Mouse (Mus musculus): Measurements from ENCODE around the gene Nudt22. TPM values are rescaled to one million over a fixed set of nuclear protein-coding genes. Genes with fewer than 3 reads are reported as not detected.

The Nudt22 gene
- total RNA-seq, 1 experiment from 2014 or later, result 24.5 TPM

DNA sequence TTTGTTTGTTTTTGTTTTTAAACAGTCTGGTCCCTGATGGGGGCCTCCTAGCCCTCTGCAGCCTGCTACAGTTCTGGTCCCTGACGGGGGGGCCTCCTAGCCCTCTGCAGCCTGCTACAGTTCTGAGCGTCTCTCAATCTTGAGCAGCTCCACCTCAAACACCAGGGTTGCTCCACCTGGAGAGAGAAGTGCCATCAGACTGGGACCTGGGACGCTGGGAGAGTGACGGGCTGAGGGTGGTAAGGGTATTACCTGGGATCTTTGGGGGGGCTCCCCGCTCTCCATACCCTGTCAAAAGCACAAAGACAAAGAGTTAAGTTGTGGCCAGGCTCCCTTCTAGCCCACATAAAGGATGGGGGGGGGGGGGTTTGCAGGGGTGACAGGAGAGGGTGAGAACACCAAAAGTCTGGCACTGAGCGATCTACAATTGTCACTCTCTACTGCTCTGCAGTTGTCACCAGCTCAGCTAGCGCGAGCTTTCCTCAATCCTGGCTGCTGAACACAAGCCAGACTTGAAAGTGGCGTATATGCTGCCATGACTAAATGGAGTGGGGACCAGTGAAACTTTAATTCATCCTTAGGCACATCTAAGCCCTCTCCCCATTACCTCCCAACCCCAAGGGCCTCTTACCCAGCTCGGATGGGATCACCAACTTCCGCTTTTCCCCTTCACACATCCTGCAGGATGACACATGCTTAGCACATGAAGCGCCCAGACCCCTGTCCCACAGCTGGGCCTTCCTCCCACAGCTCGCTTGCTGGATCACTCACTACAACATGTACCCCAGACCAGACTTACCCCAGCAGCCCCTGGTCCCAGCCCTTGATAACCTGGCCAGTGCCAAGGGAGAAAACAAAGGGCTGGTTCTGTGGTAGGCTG is 17.9 kb downstream of the Nudt22 start:
- no peak for DNase-seq

GRCm38 (mm10) chr19:6975537-6976521 is 20.1 kb downstream of the Nudt22 start, which contains the start of gene Plcb3:
Gene Plcb3 (minus strand): TSS chr19:6976470.
- DNase-seq, result peak; percentile 91

DNA sequence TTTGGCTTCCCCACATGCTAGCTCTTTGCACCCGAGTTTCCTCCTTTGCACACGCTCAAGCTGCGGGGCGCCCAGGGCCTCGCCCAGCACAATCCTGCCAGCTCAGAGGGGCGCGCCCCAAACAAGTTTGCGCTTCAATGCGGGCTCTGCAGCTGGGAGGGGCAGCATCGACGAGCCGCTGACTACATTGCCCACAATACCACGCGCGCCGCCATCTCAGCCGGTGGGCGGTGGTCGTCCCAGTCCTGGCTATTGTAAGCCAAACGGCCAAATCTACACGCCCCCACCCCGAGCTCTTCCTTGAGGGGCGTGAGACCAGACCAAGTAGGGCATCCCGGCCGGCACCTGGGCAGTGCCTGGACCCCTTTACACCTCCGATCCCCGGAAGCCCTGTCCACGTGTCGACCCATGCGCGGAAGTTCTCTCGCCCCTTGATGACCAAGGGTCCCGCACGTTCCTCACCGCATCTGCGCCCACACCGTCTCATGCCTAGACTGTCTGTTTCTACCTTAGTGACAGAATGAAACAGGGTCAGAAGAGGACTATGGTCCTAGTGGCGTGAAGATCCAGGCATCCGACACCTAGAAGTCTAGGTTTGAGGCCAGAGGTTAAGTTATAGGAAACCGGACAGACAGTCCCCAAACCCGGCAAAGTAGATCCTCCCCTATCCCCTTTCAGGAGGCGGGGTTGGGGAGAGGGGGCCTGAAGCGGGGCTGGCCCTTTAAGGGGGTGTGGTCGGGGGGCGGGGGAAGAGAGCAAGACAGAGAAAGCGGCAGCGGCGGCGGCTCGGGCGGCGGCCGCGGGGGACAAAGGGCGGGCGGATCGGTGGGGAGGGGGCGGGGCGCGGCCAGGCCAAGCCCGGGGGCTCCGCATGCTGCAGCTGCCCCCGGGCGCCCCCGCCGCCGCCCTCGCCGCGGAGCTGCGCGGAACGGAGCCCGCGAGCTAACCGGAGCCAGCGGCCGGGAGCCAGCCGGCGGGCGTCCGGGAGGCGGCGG is 21.4 kb downstream of the Nudt22 start, which contains the start of gene Ppp1r14b:
TSS of gene Ppp1r14b (plus strand) at position 758 of the 995 bp plus-strand sequence.
- DNase-seq, result peak; percentile 93

GRCm38 (mm10) chr19:6973581-6974190 is 22.2 kb downstream of the Nudt22 start:
- DNase-seq, result no peak

GRCm38 (mm10) chr19:6972247-6972917 is 23.5 kb downstream of the Nudt22 start:
- DNase-seq, result no peak

DNA sequence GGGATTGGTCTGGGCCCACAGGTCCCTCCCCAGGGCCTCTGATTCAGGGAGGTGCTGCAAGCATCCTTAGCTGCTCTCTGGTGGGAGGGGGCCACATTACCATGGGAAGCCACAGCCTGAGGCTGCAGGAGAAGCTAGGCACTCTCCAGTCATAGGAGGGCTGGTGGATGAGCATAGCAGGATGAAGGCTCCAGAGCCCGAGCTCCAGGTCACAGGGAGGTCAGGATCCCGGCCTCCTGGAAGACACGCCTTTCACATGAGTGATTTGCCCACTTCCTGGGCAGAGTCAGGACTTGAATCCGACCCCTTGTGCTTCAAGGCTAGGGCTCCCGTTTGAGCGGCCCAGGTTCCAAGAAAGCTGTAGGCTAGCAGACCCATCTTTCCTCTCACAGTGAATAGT is 24.3 kb downstream of the Nudt22 start:
- DNase-seq, result no peak

DNA sequence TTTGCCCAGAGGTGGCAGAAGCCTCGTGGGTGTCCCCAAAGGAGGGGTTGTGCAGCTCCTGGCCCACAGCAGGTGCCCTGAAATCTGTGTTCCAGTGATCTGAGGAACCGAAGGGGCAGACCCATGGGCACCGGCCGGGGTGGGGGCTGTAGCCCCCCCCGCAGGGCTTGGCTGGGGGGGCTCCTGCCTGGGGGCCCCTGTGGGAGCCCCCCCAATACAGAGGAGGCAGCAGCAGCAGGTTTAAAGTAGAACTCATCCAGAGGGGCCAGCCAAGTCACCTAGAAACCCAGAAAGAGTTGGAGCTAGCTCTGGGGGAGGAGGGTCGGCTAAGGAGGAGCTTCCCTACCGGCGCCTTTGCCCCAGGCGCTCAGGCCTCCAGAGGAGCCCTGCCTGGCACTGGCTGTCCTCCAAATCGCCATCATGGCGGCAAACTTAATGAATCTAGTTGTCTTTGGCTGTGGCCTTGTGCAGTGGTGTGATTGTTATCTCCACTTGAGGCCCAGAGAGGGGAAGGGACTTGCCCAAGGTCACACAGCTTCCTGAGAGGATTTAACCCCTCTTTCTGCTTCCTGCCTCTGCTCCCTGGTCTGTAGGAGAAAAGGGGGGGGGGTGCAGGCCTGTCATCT is 25.3 kb downstream of the Nudt22 start:
- DNase-seq, result peak; percentile 83

GRCm38 (mm10) chr19:6969665-6970381 is 26.1 kb downstream of the Nudt22 start:
- peak; percentile 90 for DNase-seq

GRCm38 (mm10) chr19:6969291-6969664 is 26.6 kb downstream of the Nudt22 start:
- no peak for DNase-seq

GRCm38 (mm10) chr19:6968491-6969271 is 27.2 kb downstream of the Nudt22 start:
- DNase-seq, result peak; percentile 57

DNA sequence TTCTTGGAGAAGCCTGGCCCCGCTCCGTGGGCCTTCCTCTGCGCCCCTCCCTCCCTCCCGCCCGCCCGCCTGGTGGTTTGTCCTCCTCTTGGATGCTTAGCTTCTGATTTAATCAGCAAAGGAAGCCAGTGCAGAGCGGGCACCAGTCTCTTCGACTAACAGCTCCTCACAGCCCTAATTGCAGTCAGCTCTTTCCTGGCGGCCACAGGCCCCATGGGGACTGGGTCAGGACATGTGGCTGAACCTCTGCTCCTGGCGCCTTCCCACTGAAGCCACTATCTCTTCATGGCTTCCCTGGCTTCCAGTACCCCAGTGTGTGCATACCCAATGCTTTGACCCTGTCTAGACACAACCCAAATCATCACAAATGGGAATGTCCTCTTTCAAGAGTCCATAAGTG is 39.5 kb downstream of the Nudt22 start:
- peak; percentile 61 for DNase-seq

DNA sequence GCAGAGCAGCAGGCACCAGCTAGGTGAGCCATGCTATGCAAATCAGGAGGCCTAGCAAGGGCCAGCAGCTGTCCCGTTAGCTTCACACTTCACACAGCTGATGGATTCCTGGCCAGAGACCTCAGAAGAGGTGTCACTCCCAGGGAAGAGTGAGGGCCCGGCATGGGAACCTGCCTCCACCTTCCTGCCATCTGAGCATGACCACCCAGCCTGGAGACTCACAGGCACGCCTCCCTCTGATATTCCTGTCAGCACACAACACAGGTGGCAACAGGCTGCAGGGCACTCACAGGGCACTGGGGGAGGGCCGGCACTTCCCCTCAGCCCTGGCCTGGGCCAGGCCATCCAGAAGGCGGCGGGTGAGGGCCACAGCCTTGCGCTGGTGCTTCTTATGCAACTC is 40.5 kb downstream of the Nudt22 start:
- no peak for DNase-seq

DNA sequence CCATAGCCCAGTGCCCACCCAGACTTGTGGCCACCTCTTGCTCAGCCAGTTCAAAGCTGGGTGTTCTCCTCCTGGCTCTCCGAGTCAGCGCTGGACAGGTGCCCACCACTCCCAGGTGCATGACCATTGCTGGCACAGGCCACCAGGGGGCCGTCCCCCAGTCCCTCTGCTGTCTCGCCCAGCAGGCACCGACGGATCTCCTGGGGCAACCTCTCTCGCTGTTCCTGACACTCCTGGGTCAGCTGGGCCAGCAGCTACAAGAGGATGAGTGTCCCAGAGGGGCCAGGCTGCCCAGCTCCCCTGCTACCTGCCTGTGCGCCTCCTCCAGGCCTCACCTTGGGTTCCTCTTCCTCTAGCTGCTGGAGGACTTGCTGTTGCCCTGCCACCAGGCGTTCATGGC is 41.9 kb downstream of the Nudt22 start:
- peak; percentile 77 for DNase-seq

GRCm38 (mm10) chr19:6952712-6953037 is 43.2 kb downstream of the Nudt22 start:
- peak; percentile 85 for DNase-seq

GRCm38 (mm10) chr19:6951994-6952711 is 43.8 kb downstream of the Nudt22 start:
- peak; percentile 95 for DNase-seq

DNA sequence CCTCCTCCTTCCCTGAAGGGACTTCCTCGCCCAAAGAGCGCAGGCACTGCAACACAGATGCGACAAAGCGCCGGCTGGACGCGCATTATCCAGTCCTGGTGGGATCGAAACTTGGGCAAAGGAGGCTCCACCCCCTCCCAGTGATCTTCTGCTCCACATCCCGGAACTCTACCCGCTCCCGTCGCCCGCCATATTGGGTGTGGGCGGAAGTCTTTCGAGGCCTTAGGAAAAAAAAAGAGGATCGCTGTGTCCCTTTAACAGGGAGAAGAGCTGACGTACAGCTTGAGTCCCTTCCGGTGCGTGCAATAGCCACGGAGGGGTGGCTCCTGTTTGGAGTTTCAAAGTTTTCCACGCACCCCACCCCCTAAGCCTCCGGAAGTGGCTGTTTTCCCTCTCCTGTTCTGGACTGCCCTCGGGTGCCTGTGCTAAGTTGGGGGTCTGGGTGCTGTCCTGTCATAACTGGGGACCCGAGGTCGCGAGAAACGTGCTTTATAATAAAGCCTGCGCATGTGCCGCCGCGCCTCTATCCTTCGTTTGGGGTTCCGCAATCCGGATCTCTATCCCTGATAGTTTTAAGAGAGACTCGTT is 44.4 kb downstream of the Nudt22 start:
- peak; percentile 97 for DNase-seq

- DNase-seq, result peak; percentile 73
These were observed 45.2 kb downstream of the Nudt22 start for GRCm38 (mm10) chr19:6950613-6951153.

All from adrenal gland, postnatal 14 days (tissue).